Mouse (Mus musculus) liver, postnatal 0 days (tissue): ENCODE results near the gene Gm13420.

Experiments
- CTCF ChIP-seq: sonication (generic); IDR thresholded peaks from 2 replicates; pipeline ENCODE4 v1.5.1; 2016; ENCODE audit warnings: antibody characterized with exemption, low read depth
- EP300 ChIP-seq: IDR thresholded peaks from 2 replicates; pipeline ENCODE4 v1.6.1; 2016; ENCODE audit warnings: antibody characterized with exemption, low read depth, mild to moderate bottlenecking

DNA sequence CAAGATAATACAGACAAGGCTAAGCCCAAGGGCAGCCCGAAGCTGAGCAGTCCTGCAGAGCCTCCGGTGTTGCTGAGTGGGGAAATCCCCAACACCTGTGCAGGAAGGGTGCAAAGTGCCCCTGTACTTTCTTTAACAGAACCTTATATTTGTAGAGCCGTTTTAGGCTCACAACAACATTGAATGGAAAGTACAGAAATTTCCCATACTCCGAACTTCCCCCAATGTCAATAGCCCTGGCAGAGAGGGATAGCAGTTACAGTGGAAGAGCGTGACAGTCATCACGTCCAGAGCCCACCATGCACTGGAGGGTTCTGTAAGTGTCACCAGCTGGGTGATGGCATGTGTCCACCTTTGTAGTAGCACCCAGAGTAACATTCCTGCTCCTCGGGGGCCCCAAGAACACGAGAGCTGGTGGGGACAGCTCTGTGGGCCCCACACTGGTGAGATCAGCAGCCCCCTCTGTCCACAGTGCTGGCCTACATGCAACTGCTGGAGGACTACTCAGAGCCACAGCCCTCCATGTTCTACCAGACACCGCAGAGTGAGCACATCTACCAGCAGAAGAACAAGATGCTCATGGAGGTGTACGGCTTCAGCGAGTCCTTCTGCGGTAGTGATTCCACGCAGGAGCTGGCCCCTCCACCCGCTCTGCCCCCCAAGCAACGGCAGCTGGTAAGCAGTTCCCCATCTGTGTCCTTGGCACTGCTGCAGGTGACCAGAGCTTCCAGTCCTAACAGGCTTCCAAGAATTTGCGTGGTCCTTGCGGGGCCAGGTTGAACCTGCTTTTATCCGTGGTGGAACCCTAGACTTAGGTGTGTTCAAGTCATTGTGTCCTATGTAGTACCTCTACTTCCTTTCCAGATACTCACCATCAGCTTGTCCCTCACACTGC lies 44.5 kb downstream of the Gm13420 start:
- no peak for TF ChIP-seq CTCF
- TF ChIP-seq EP300, result no peak
